Mouse (Mus musculus): ENCODE data around the gene Pde4d. TPM values are rescaled to one million over a fixed set of nuclear protein-coding genes. Genes with fewer than 3 reads are reported as not detected.

Pde4d gene
- total and polyA plus RNA-seq, 2 experiments from 2014 or later = 19.0 to 103 TPM

- Histone ChIP-seq H3K9ac (replicated peaks; ENCODE audit: low read length, poor library complexity, severe bottlenecking) (no peak overlapping the region), H3K27me3 (ENCODE audit: insufficient read depth, low read length) (no peaks in the 10 kb centered on the region), H3K4me1 (ENCODE audit: insufficient read depth, low read length) (no peaks in the 10 kb centered on the region), H3K4me3 (ENCODE audit: low read depth, low read length) (no peak overlapping the region), H3K36me3 (ENCODE audit: insufficient read depth, low read length) (no peaks in the 10 kb centered on the region), H3K4me2 (ENCODE audit: low read depth, low read length, poor library complexity, severe bottlenecking) (no peak overlapping the region), H3K27ac (ENCODE audit: low read depth, low read length) (no peak overlapping the region), H3K9me3 (ENCODE audit: low read length) (no peaks in the 10 kb centered on the region)
- DNase-seq (ENCODE audit: low spot score) (no peak), ATAC-seq (ENCODE audit: low FRiP score) (no peak)
- WGBS = 64% methylated on average over 3 of the region's 3 CpGs
- no peak for TF ChIP-seq CTCF (IDR thresholded peaks at IDR 0.05)
Observed at GRCm38 (mm10) chr13:109662731-109663130, 1213.0 kb downstream of the Pde4d start.

GRCm38 (mm10) chr13:109664956-109665802 lies 1215.4 kb downstream of the Pde4d start:
- no peak for TF ChIP-seq CTCF (IDR thresholded peaks at IDR 0.05)
- Histone ChIP-seq H3K27ac (ENCODE audit: low read depth, low read length) (no peak overlapping the region), H3K4me2 (ENCODE audit: low read depth, low read length, poor library complexity, severe bottlenecking) (no peak overlapping the region), H3K4me1 (ENCODE audit: insufficient read depth, low read length) (no peaks in the 10 kb centered on the region), H3K36me3 (ENCODE audit: insufficient read depth, low read length) (no peaks in the 10 kb centered on the region), H3K4me3 (ENCODE audit: low read depth, low read length) (no peak overlapping the region), H3K9ac (replicated peaks; ENCODE audit: low read length, poor library complexity, severe bottlenecking) (no peak overlapping the region), H3K27me3 (ENCODE audit: insufficient read depth, low read length) (no peaks in the 10 kb centered on the region), H3K9me3 (ENCODE audit: low read length) (no peaks in the 10 kb centered on the region)
- 58% methylated on average over 10 of the region's 10 CpGs for WGBS
- ATAC-seq (ENCODE audit: low FRiP score) = no peak
- DNase-seq (ENCODE audit: low spot score) = peak; percentile 60

DNA sequence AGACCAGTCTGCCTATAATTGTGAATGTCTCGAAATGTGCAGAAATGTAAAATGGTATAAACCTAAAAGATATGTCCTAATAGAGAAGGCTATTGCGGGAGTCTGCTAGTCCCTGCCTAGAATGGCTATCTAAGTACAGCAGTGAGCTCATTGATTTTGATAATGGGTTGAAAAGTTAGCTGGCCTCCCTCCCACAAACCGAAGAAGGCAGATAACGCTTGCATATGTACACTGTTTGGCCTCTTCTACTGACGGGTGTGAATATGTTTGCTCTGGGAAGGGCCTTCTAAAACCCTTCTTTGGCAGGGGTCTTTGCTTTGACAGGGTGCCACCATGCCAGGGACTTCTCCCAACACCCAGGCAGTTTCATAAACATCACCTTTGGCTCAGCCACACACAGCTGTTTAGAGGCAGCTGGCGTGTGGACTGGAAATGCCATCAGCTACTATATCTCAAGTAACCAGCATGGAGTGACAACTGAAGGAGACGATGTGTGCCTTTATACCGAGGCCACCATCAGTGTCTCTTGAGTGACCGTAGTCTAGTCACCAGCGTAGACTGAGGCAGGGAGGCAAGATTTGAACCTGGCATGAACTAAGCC lies 1216.2 kb downstream of the Pde4d start:
- Histone ChIP-seq H3K9me3 (ENCODE audit: low read length) (no peaks in the 10 kb centered on the region), H3K9ac (replicated peaks; ENCODE audit: low read length, poor library complexity, severe bottlenecking) (no peak overlapping the region), H3K4me3 (ENCODE audit: low read depth, low read length) (no peak overlapping the region), H3K27ac (ENCODE audit: low read depth, low read length) (no peak overlapping the region), H3K4me2 (ENCODE audit: low read depth, low read length, poor library complexity, severe bottlenecking) (no peak overlapping the region), H3K27me3 (ENCODE audit: insufficient read depth, low read length) (no peaks in the 10 kb centered on the region), H3K4me1 (ENCODE audit: insufficient read depth, low read length) (no peaks in the 10 kb centered on the region), H3K36me3 (ENCODE audit: insufficient read depth, low read length) (no peaks in the 10 kb centered on the region)
- ATAC-seq (ENCODE audit: low FRiP score) (no peak), DNase-seq (ENCODE audit: low spot score) (no peak)
- 94% methylated on average over 10 of the region's 10 CpGs for WGBS
- no peak for TF ChIP-seq CTCF (IDR thresholded peaks at IDR 0.05)

- Histone ChIP-seq H3K4me3 (ENCODE audit: low read depth, low read length) (no peak overlapping the region), H3K27ac (ENCODE audit: low read depth, low read length) (no peak overlapping the region), H3K9me3 (ENCODE audit: low read length) (no peaks in the 10 kb centered on the region), H3K4me2 (ENCODE audit: low read depth, low read length, poor library complexity, severe bottlenecking) (no peak overlapping the region), H3K4me1 (ENCODE audit: insufficient read depth, low read length) (no peaks in the 10 kb centered on the region), H3K9ac (replicated peaks; ENCODE audit: low read length, poor library complexity, severe bottlenecking) (no peak overlapping the region), H3K27me3 (ENCODE audit: insufficient read depth, low read length) (no peaks in the 10 kb centered on the region), H3K36me3 (ENCODE audit: insufficient read depth, low read length) (no peaks in the 10 kb centered on the region)
- DNase-seq (ENCODE audit: low spot score) (no peak), ATAC-seq (ENCODE audit: low FRiP score) (no peak)
- TF ChIP-seq CTCF (IDR thresholded peaks at IDR 0.05) = no peak
- 86% methylated on average over 4 of the region's 4 CpGs for WGBS
Observed at GRCm38 (mm10) chr13:109669965-109670364, 1220.2 kb downstream of the Pde4d start.

- no peaks in the 10 kb centered on the region for H3K9me3 ChIP-seq (ENCODE audit: low read length)
- H3K4me2 ChIP-seq (ENCODE audit: low read depth, low read length, poor library complexity, severe bottlenecking) = no peak overlapping the region
- no peaks in the 10 kb centered on the region for H3K4me1 ChIP-seq (ENCODE audit: insufficient read depth, low read length)
- TF ChIP-seq CTCF (IDR thresholded peaks at IDR 0.05) = no peak
- ATAC-seq (ENCODE audit: low FRiP score) = no peak
- DNase-seq (ENCODE audit: low spot score) = no peak
- no peak overlapping the region for H3K4me3 ChIP-seq (ENCODE audit: low read depth, low read length)
- H3K9ac ChIP-seq (replicated peaks; ENCODE audit: low read length, poor library complexity, severe bottlenecking) = no peak overlapping the region
- 66% methylated on average over 8 of the region's 8 CpGs for WGBS
- no peaks in the 10 kb centered on the region for H3K36me3 ChIP-seq (ENCODE audit: insufficient read depth, low read length)
- H3K27ac ChIP-seq (ENCODE audit: low read depth, low read length) = no peak overlapping the region
- no peaks in the 10 kb centered on the region for H3K27me3 ChIP-seq (ENCODE audit: insufficient read depth, low read length)
Observed at GRCm38 (mm10) chr13:109671589-109672347, 1222.0 kb downstream of the Pde4d start.
